Mouse (Mus musculus): ENCODE measurements around the gene Bcdin3d. TPM values are rescaled to one million over a fixed set of nuclear protein-coding genes. Genes with fewer than 3 reads are reported as not detected.

Gene Bcdin3d
- polyA plus RNA-seq (2015; fragmentation: Nextera tagmentation; extraction: Ambion mirVana): 5.2 and 5.3 TPM in 2 replicates

DNA sequence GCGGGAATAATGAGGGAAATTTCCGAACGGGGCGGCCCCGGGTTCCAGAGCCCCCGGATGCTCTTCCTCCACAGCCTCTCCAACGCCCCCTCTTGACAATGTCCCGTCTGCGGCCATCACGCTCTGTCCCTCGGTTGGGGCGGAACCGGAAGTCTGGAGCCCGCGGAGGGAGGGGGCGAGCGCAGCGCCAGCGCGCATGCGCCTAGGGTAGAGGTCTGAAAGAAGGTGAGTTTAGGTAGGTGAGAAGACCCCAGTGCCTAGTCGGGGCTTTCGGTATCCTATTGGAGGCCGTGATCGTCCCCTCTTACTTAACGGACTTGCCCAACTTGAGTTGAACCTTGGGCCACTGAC is at the start of gene Bcdin3d:
Gene Bcdin3d, minus strand, starts transcription at position 155 of the 351 bp plus-strand sequence.
- Histone ChIP-seq H3K27ac (replicated peaks) (peak within 1 kb of the TSS; percentile 82), H3K27me3 (0 out of 2 replicates have a peak, but pooled peaks cover 3% of the 10 kb centered on the region), H3K9ac (peak within 1 kb of the TSS; percentile 79), H3K4me2 (peak within 1 kb of the TSS; percentile 91), H3K4me1 (replicated peaks) (peaks cover 24% of the 10 kb centered on the region), H3K9me3 (replicated peaks) (no peaks in the 10 kb centered on the region), H3K4me3 (replicated peaks) (peak within 1 kb of the TSS; percentile 86), H3K36me3 (replicated peaks) (peaks cover 3% of the 10 kb centered on the region; the same call in 1 of the 2 replicates)
- under 1% methylated on average over 26 of the region's 26 CpGs for WGBS (ENCODE audit: insufficient replicate concordance)
- peak; percentile 79 for ATAC-seq (ENCODE audit: insufficient read depth)

DNA sequence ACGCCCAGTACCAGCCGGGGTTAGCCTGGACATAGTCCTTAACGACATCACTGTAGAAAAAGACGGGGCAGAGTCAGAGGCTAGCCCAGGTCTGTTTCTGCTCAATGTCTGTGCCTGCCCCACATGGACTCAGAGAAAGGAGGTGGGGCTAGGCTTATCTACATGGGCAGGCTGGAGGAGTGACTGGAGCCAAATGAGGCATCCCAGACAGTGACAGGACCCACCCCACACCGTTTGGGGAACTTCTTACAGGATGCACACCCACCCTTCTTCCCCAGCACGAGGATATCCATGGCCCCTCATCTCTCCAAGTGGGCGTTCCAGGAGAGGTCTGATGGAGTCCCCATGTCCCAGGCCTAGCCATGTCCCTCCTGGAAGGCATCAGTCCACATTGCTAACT is 45.8 kb upstream of the Bcdin3d start:
- Histone ChIP-seq H3K36me3 (replicated peaks) (no peaks in the 10 kb centered on the region), H3K4me2 (no peak overlapping the region), H3K27ac (replicated peaks) (no peak overlapping the region), H3K9ac (no peak overlapping the region), H3K4me1 (replicated peaks) (no peaks in the 10 kb centered on the region), H3K27me3 (peaks cover 22% of the 10 kb centered on the region; the same call in 1 of the 2 replicates), H3K4me3 (replicated peaks) (no peak overlapping the region), H3K9me3 (replicated peaks) (no peaks in the 10 kb centered on the region)
- no peak for ATAC-seq (ENCODE audit: insufficient read depth)
- WGBS (ENCODE audit: insufficient replicate concordance): 47% methylated on average over 7 of the region's 7 CpGs

GRCm38 (mm10) chr15:99519626-99520025 is 45.1 kb upstream of the Bcdin3d start:
- Histone ChIP-seq H3K4me3 (replicated peaks) (no peak overlapping the region), H3K27me3 (peaks cover 22% of the 10 kb centered on the region; the same call in 1 of the 2 replicates), H3K4me1 (replicated peaks) (no peaks in the 10 kb centered on the region), H3K36me3 (replicated peaks) (no peaks in the 10 kb centered on the region), H3K9ac (no peak overlapping the region), H3K9me3 (replicated peaks) (no peaks in the 10 kb centered on the region), H3K4me2 (no peak overlapping the region), H3K27ac (replicated peaks) (no peak overlapping the region)
- 75% methylated on average over 9 of the region's 9 CpGs for WGBS (ENCODE audit: insufficient replicate concordance)
- no peak for ATAC-seq (ENCODE audit: insufficient read depth)

GRCm38 (mm10) chr15:99517715-99518114 is 43.2 kb upstream of the Bcdin3d start:
- H3K9me3 ChIP-seq (replicated peaks): no peaks in the 10 kb centered on the region
- ATAC-seq (ENCODE audit: insufficient read depth): no peak
- H3K4me1 ChIP-seq (replicated peaks): no peaks in the 10 kb centered on the region
- peaks cover 17% of the 10 kb centered on the region; the same call in 1 of the 2 replicates for H3K27me3 ChIP-seq
- H3K4me2 ChIP-seq: no peak overlapping the region
- no peak overlapping the region for H3K4me3 ChIP-seq (replicated peaks)
- H3K9ac ChIP-seq: no peak overlapping the region
- no peak overlapping the region for H3K27ac ChIP-seq (replicated peaks)
- no peaks in the 10 kb centered on the region for H3K36me3 ChIP-seq (replicated peaks)
- WGBS (ENCODE audit: insufficient replicate concordance): 55% methylated on average over 7 of the region's 7 CpGs

DNA sequence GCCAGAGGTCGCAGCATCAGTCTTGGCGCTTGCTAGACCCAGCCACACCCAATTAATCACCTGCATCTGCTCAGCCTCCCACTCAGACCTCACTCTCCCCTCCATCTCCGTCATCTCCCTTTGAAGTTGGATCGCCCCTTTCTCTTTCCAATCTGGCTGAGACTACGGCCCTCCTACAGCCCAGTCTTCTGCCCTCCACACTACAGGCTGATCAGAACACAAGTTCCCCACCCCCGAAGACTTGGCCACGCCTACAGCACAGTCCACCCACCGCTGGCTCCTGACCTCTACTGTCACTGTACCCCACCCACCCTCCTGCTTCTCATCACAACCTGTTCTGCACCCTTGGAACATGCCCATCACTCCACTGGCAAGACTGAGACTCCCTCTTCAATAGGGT is 42.2 kb upstream of the Bcdin3d start:
- Histone ChIP-seq H3K36me3 (replicated peaks) (no peaks in the 10 kb centered on the region), H3K4me1 (replicated peaks) (no peaks in the 10 kb centered on the region), H3K9ac (no peak overlapping the region), H3K4me2 (no peak overlapping the region), H3K27ac (replicated peaks) (no peak overlapping the region), H3K27me3 (peaks cover 14% of the 10 kb centered on the region), H3K9me3 (replicated peaks) (no peaks in the 10 kb centered on the region), H3K4me3 (replicated peaks) (no peak overlapping the region)
- ATAC-seq (ENCODE audit: insufficient read depth): no peak
- 45% methylated on average over 8 of the region's 8 CpGs for WGBS (ENCODE audit: insufficient replicate concordance)

DNA sequence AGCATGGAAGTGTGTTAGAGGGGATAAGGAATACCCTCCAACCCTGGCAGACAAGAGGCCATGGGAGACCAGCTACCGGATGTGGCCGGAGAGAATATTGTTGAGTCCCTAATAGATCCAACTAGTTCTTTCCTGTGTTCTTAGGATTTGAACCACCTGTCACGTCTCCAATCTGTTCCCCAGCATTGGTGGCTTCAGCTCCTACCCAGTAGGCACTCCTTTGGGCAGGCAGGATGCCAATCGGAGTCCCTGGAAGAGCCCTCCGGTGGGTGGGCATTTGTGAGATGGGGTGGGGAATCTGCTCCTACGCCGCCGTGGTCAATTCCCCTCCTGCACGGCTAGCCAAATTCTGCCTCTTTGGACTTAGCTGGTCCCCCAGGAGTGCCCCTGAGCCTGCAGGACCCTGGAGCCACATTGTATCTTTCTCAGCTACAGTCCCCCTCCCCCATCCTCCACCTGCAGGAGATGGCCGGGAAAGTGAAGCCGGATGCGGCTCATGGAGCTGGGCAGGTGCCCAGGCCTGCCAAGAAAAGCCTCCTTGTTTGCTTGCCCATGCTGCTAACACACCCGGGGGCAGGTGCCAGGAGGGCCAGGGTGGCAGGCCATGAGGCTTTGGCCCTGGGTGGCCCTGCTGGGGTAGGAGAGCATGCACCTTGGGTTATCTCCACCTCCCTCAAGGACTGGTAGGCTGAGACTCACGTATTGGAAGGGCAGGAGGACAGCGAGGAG is 37.4 kb upstream of the Bcdin3d start:
- peaks cover 4% of the 10 kb centered on the region; the same call in 1 of the 2 replicates for H3K4me1 ChIP-seq (replicated peaks)
- no peak overlapping the region for H3K27ac ChIP-seq (replicated peaks)
- H3K36me3 ChIP-seq (replicated peaks): no peaks in the 10 kb centered on the region
- 72% methylated on average over 15 of the region's 15 CpGs for WGBS (ENCODE audit: insufficient replicate concordance)
- no peak overlapping the region for H3K4me3 ChIP-seq (replicated peaks)
- no peak for ATAC-seq (ENCODE audit: insufficient read depth)
- H3K9ac ChIP-seq: no peak overlapping the region
- no peak overlapping the region for H3K4me2 ChIP-seq
- no peaks in the 10 kb centered on the region for H3K9me3 ChIP-seq (replicated peaks)
- peaks cover 8% of the 10 kb centered on the region for H3K27me3 ChIP-seq

GRCm38 (mm10) chr15:99510621-99511020 is 36.1 kb upstream of the Bcdin3d start:
- H3K27me3 ChIP-seq: no peaks in the 10 kb centered on the region; the same call in 1 of the 2 replicates
- no peak overlapping the region for H3K4me2 ChIP-seq
- peaks cover 4% of the 10 kb centered on the region; the same call in 1 of the 2 replicates for H3K4me1 ChIP-seq (replicated peaks)
- 66% methylated on average over 3 of the region's 3 CpGs for WGBS (ENCODE audit: insufficient replicate concordance)
- H3K27ac ChIP-seq (replicated peaks): no peak overlapping the region
- H3K36me3 ChIP-seq (replicated peaks): no peaks in the 10 kb centered on the region
- ATAC-seq (ENCODE audit: insufficient read depth): no peak
- no peak overlapping the region for H3K4me3 ChIP-seq (replicated peaks)
- H3K9ac ChIP-seq: no peak overlapping the region
- H3K9me3 ChIP-seq (replicated peaks): no peaks in the 10 kb centered on the region

DNA sequence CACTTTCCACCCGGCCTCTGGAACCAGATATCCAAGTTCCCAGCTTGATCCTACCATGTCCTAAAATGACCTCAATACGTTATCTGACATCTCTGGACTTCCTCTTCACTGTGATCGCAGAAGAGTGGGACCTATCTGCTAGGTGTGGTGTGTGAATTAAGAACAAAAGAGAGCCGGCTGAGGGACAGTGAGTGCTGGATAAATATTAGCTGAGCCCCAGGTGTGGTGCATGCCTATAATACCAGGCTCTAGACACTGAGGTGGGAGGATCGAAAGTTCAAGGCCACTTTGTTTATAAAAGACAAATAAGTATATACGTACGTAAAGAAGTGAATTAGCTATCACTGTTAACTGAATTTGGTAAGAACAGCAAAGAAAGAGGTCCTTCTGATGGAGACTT is 35.3 kb upstream of the Bcdin3d start:
- no peaks in the 10 kb centered on the region; the same call in 1 of the 2 replicates for H3K27me3 ChIP-seq
- 32% methylated on average over 7 of the region's 7 CpGs for WGBS (ENCODE audit: insufficient replicate concordance)
- H3K4me1 ChIP-seq (replicated peaks): peaks cover 4% of the 10 kb centered on the region; the same call in 1 of the 2 replicates
- no peak overlapping the region for H3K9ac ChIP-seq
- no peaks in the 10 kb centered on the region for H3K9me3 ChIP-seq (replicated peaks)
- no peaks in the 10 kb centered on the region for H3K36me3 ChIP-seq (replicated peaks)
- H3K4me2 ChIP-seq: no peak overlapping the region
- ATAC-seq (ENCODE audit: insufficient read depth): no peak
- no peak overlapping the region for H3K4me3 ChIP-seq (replicated peaks)
- H3K27ac ChIP-seq (replicated peaks): no peak overlapping the region

- Histone ChIP-seq H3K4me2 (no peak overlapping the region), H3K9me3 (replicated peaks) (no peaks in the 10 kb centered on the region), H3K4me1 (replicated peaks) (peaks cover 4% of the 10 kb centered on the region; the same call in 1 of the 2 replicates), H3K4me3 (replicated peaks) (no peak overlapping the region), H3K36me3 (replicated peaks) (no peaks in the 10 kb centered on the region), H3K9ac (no peak overlapping the region), H3K27ac (replicated peaks) (no peak overlapping the region), H3K27me3 (no peaks in the 10 kb centered on the region)
- 57% methylated on average over 15 of the region's 15 CpGs for WGBS (ENCODE audit: insufficient replicate concordance)
- no peak for ATAC-seq (ENCODE audit: insufficient read depth)
Measured at GRCm38 (mm10) chr15:99505324-99506095, 31.0 kb upstream of the Bcdin3d start.

- Histone ChIP-seq H3K36me3 (replicated peaks) (no peaks in the 10 kb centered on the region), H3K4me1 (replicated peaks) (peaks cover 20% of the 10 kb centered on the region), H3K4me3 (replicated peaks) (no peak overlapping the region), H3K9me3 (replicated peaks) (no peaks in the 10 kb centered on the region), H3K4me2 (no peak overlapping the region), H3K27ac (replicated peaks) (no peak overlapping the region), H3K27me3 (no peaks in the 10 kb centered on the region), H3K9ac (no peak overlapping the region)
- WGBS (ENCODE audit: insufficient replicate concordance): 56% methylated on average over 5 of the region's 5 CpGs
- ATAC-seq (ENCODE audit: insufficient read depth): no peak
Measured at GRCm38 (mm10) chr15:99503256-99503655, 28.7 kb upstream of the Bcdin3d start.

DNA sequence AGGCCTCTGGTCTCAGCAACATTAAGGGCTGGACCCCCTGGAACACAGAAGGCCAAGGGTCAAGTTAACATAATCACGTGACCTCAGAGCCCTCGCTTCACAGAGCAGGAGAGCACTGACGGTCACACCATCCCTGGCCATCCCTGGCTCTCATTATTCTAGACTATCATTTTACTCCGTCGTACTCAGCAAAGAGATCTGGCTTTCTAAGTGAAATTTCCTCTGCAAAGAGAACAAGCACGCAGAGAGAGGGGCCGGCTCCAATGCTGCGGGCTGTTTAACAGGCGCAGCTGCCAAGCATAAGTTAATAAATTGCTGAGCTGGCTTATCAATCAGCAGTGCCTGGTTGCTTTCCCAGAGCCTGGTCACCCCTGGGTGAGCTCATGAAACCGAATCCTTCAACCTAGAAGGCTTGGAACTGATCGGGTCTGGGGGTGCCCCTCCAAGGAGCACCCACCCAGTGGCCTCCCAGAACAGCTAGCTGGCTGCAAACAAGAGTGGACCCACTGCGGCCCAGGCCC is 27.8 kb upstream of the Bcdin3d start:
- H3K27me3 ChIP-seq: no peaks in the 10 kb centered on the region
- H3K27ac ChIP-seq (replicated peaks): no peak overlapping the region
- peaks cover 23% of the 10 kb centered on the region for H3K4me1 ChIP-seq (replicated peaks)
- H3K36me3 ChIP-seq (replicated peaks): no peaks in the 10 kb centered on the region
- no peak overlapping the region for H3K4me2 ChIP-seq
- 61% methylated on average over 12 of the region's 12 CpGs for WGBS (ENCODE audit: insufficient replicate concordance)
- H3K4me3 ChIP-seq (replicated peaks): no peak overlapping the region
- H3K9me3 ChIP-seq (replicated peaks): no peaks in the 10 kb centered on the region
- no peak overlapping the region for H3K9ac ChIP-seq
- ATAC-seq (ENCODE audit: insufficient read depth): no peak

All from liver, embryonic 15.5 days (tissue).